Mouse (Mus musculus): ENCODE measurements around the gene Mrps33. TPM values are rescaled to one million over a fixed set of nuclear protein-coding genes. Genes with fewer than 3 reads are reported as not detected.

The Mrps33 gene
- polyA plus RNA-seq, 2 experiments = 94.6 to 99.4 TPM

DNA sequence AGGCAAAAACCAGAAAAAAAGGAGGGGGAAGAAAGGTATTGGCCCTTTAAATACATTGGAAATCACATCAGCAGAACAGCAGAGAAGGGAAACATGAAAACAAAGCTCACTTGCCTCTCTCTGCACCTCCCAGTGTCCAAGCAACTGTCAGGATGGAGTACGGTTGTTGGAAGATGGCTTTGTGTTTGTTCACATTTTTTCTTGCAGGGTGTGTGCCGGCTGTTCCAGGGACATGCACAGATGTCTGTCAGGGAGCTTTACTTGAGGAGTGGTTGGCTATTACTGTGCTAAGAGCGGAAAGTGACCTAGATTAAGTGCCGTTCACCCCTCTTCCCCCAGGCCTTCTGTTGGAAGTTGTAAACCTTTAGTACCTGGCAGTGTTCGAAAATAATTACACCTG lies 19.0 kb downstream of the Mrps33 start:
- no peaks in the 10 kb centered on the region for H3K9me3 ChIP-seq (ENCODE audit: control insufficient read depth, low read length)
- no peaks in the 10 kb centered on the region for H3K27me3 ChIP-seq (ENCODE audit: control insufficient read depth, insufficient read depth, low read length)
- no peak for ATAC-seq (ENCODE audit: insufficient read depth)
- H3K4me2 ChIP-seq (ENCODE audit: low read depth) = no peak overlapping the region
- no peaks in the 10 kb centered on the region for H3K4me1 ChIP-seq (replicated peaks; ENCODE audit: control insufficient read depth in 2 of 2, insufficient read depth in 2 of 2, low read length in 1 of 2)
- H3K9ac ChIP-seq (replicated peaks) = no peak overlapping the region
- no peaks in the 10 kb centered on the region for H3K36me3 ChIP-seq (replicated peaks; ENCODE audit: control insufficient read depth, insufficient read depth, low read depth)
- no peak for DNase-seq (ENCODE audit: low read depth in 3 of 3, low spot score in 3 of 3)
- TF ChIP-seq CTCF (IDR thresholded peaks at IDR 0.05; ENCODE audit: low read depth) = no peak
- TF ChIP-seq EP300 (IDR thresholded peaks at IDR 0.05; ENCODE audit: low read depth) = no peak
- no peak overlapping the region for H3K27ac ChIP-seq
- 64% methylated on average over 5 of the region's 5 CpGs for WGBS (ENCODE audit: insufficient replicate concordance)
- no peak overlapping the region for H3K4me3 ChIP-seq (ENCODE audit: insufficient read depth in 1 of 2, low read depth in 2 of 2, low read length in 2 of 2)

DNA sequence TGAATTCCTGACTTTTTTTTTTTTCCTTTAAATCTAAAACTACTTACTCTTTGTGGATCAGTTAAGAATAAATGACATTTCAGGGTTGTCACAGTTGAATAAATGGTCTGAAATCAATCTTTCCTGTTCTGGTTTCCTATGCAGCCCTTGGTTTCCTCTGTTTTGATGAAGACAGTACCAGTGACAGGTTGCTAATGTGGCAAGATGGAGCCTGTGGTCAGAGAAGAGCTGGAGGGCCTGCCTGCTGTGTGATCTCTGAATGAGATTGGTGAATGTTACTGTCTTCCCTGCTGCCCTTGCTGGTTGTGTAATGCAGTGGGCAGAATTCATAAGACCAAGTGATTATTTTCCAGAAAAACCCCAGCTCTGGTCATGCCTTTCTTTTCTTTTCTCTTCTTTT lies 22.4 kb downstream of the Mrps33 start:
- Histone ChIP-seq H3K9me3 (ENCODE audit: control insufficient read depth, low read length) (no peaks in the 10 kb centered on the region), H3K9ac (replicated peaks) (no peak overlapping the region), H3K36me3 (replicated peaks; ENCODE audit: control insufficient read depth, insufficient read depth, low read depth) (no peaks in the 10 kb centered on the region), H3K27ac (no peak overlapping the region), H3K4me3 (ENCODE audit: insufficient read depth in 1 of 2, low read depth in 2 of 2, low read length in 2 of 2) (no peak overlapping the region), H3K27me3 (ENCODE audit: control insufficient read depth, insufficient read depth, low read length) (no peaks in the 10 kb centered on the region), H3K4me2 (ENCODE audit: low read depth) (no peak overlapping the region), H3K4me1 (replicated peaks; ENCODE audit: control insufficient read depth in 2 of 2, insufficient read depth in 2 of 2, low read length in 1 of 2) (no peaks in the 10 kb centered on the region)
- ATAC-seq (ENCODE audit: insufficient read depth) (no peak), DNase-seq (ENCODE audit: low read depth in 3 of 3, low spot score in 3 of 3) (no peak)
- TF ChIP-seq CTCF (IDR thresholded peaks at IDR 0.05; ENCODE audit: low read depth) = no peak
- no peak for TF ChIP-seq EP300 (IDR thresholded peaks at IDR 0.05; ENCODE audit: low read depth)

DNA sequence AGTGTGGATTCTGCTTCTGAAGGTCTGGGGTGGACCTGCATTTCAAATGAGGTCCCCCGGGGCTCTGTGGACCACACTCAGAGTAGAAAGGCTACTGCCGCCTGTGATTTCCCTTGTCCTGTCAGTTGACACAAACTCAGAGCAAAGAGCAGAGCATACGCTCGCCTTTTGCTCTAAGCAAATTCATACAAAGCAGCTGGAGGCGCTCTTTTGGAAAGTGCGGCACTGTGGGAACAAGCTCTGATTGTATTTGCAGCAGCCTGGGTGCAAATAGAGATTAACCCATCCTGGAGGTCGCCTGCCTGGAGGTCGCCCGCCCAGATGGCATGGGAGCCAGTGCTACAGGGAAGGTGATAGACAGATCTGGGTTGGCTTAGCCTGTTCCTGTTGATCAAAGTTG lies 23.0 kb downstream of the Mrps33 start:
- TF ChIP-seq EP300 (IDR thresholded peaks at IDR 0.05; ENCODE audit: low read depth) (no peak), CTCF (IDR thresholded peaks at IDR 0.05; ENCODE audit: low read depth) (no peak)
- no peaks in the 10 kb centered on the region for H3K27me3 ChIP-seq (ENCODE audit: control insufficient read depth, insufficient read depth, low read length)
- H3K4me2 ChIP-seq (ENCODE audit: low read depth) = no peak overlapping the region
- H3K4me3 ChIP-seq (ENCODE audit: insufficient read depth in 1 of 2, low read depth in 2 of 2, low read length in 2 of 2) = no peak overlapping the region
- no peak for ATAC-seq (ENCODE audit: insufficient read depth)
- H3K4me1 ChIP-seq (replicated peaks; ENCODE audit: control insufficient read depth in 2 of 2, insufficient read depth in 2 of 2, low read length in 1 of 2) = no peaks in the 10 kb centered on the region
- 24% methylated on average over 9 of the region's 9 CpGs for WGBS (ENCODE audit: insufficient replicate concordance)
- no peaks in the 10 kb centered on the region for H3K36me3 ChIP-seq (replicated peaks; ENCODE audit: control insufficient read depth, insufficient read depth, low read depth)
- no peak overlapping the region for H3K27ac ChIP-seq
- H3K9ac ChIP-seq (replicated peaks) = no peak overlapping the region
- no peaks in the 10 kb centered on the region for H3K9me3 ChIP-seq (ENCODE audit: control insufficient read depth, low read length)
- no peak for DNase-seq (ENCODE audit: low read depth in 3 of 3, low spot score in 3 of 3)

DNA sequence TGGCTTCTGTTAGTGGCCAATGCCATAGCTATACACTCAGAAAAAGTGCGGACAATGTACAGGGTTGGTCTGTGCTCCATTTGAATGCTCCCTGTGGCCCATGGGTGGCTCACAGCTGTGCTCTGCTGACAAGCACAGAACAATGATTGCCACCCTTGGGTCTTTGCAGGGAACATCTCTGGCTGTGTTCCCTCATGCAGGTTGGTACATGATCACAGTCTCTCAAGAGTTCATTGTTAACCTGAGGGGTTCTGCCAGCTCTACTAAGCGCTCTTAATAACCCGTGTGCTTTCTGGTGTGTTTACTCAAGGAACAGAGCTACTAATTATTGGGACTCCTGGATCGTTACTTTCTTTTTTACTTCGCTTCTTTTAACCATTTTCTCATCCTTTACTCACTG lies 24.8 kb downstream of the Mrps33 start:
- Histone ChIP-seq H3K27ac (no peak overlapping the region), H3K9me3 (ENCODE audit: control insufficient read depth, low read length) (no peaks in the 10 kb centered on the region), H3K36me3 (replicated peaks; ENCODE audit: control insufficient read depth, insufficient read depth, low read depth) (no peaks in the 10 kb centered on the region), H3K4me3 (ENCODE audit: insufficient read depth in 1 of 2, low read depth in 2 of 2, low read length in 2 of 2) (no peak overlapping the region), H3K4me1 (replicated peaks; ENCODE audit: control insufficient read depth in 2 of 2, insufficient read depth in 2 of 2, low read length in 1 of 2) (peaks cover 0 to 6% of the 10 kb centered on the region in 2 experiments; a peak in 2 of 4 replicates), H3K27me3 (ENCODE audit: control insufficient read depth, insufficient read depth, low read length) (no peaks in the 10 kb centered on the region), H3K9ac (replicated peaks) (no peak overlapping the region), H3K4me2 (ENCODE audit: low read depth) (no peak overlapping the region)
- no peak for TF ChIP-seq CTCF (IDR thresholded peaks at IDR 0.05; ENCODE audit: low read depth)
- no peak for TF ChIP-seq EP300 (IDR thresholded peaks at IDR 0.05; ENCODE audit: low read depth)
- WGBS (ENCODE audit: insufficient replicate concordance) = 63% methylated on average over 5 of the region's 5 CpGs
- DNase-seq (ENCODE audit: low read depth in 3 of 3, low spot score in 3 of 3) (no peak), ATAC-seq (ENCODE audit: insufficient read depth) (no peak)

DNA sequence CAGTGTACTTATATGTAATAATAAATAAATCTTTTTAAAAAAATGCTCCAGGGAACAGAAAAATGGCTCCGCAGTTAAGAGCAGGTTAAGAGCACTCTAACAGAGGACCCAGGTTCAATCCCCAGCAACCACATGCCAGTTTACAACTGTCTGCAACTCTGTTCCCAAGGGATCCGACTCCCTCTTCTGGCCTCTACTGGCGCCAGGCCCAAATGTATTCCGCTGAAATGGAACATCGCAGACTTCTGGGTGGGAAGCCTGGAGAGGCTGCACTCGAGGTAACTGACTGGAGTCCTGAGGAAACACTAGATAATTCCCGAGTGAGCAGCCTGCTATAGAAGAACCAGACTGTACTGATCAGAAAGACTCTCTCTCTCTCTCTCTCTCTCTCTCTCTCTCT lies 27.3 kb downstream of the Mrps33 start:
- 63% methylated on average over 7 of the region's 7 CpGs for WGBS (ENCODE audit: insufficient replicate concordance)
- no peak overlapping the region for H3K4me2 ChIP-seq (ENCODE audit: low read depth)
- DNase-seq (ENCODE audit: low read depth in 3 of 3, low spot score in 3 of 3) = no peak
- no peaks in the 10 kb centered on the region for H3K9me3 ChIP-seq (ENCODE audit: control insufficient read depth, low read length)
- no peaks in the 10 kb centered on the region for H3K36me3 ChIP-seq (replicated peaks; ENCODE audit: control insufficient read depth, insufficient read depth, low read depth)
- TF ChIP-seq CTCF (IDR thresholded peaks at IDR 0.05; ENCODE audit: low read depth) (no peak), EP300 (IDR thresholded peaks at IDR 0.05; ENCODE audit: low read depth) (no peak)
- H3K27me3 ChIP-seq (ENCODE audit: control insufficient read depth, insufficient read depth, low read length) = no peaks in the 10 kb centered on the region
- H3K9ac ChIP-seq (replicated peaks) = no peak overlapping the region
- H3K4me3 ChIP-seq (ENCODE audit: insufficient read depth in 1 of 2, low read depth in 2 of 2, low read length in 2 of 2) = no peak overlapping the region
- ATAC-seq (ENCODE audit: insufficient read depth) = no peak
- peaks cover 0 to 8% of the 10 kb centered on the region in 2 experiments; a peak in 2 of 4 replicates for H3K4me1 ChIP-seq (replicated peaks; ENCODE audit: control insufficient read depth in 2 of 2, insufficient read depth in 2 of 2, low read length in 1 of 2)
- no peak overlapping the region for H3K27ac ChIP-seq

All from liver, embryonic 14.5 days (tissue).